Mouse (Mus musculus) R1 (cell line): ENCODE measurements around the gene Pla2g6.

Source experiments
- DNase-seq: peaks from one replicate; pipeline ENCODE4 v3.0.0-alpha.2; 2018; ENCODE audit warnings: low read depth, low spot score

The Pla2g6 gene

DNA sequence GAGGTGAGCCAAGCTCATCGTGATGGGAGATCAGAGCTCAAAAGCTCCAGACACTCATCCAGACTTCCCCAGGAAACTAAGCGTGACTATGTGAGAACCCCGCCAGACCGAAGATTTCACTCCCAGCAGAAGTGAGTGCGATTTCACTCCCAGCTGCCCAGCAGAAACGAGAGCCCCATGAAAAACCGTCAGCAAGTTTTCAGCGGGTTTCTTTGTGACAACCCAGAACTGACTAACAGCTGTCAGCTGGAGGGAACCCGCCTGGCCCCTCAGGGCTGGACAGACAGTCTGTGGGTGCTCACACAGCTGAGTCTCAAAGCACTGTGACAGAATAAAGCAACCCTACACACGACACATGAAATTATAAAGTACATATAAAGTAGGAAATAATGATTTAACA, 50.5 kb downstream of the Pla2g6 start:
- no peak for DNase-seq

DNA sequence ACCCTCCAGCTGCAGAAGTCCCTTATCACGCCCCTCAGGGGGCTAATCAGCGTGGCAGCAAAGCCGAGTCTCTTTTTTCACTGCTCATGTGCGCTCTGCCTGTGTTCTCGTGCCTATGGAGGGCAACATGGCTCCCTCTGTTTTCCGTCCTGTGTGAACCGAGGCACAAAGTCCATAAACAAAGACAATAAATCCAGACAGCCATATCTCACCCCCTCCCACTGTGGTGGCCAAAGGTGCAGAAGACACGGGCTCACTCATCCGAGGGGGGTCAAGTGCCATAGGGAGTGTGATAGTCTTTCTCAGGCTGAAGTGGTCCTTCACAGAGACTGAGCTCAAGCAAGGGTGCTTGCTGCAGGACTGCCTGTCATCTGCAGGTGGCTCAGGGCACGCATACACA, 55.2 kb downstream of the Pla2g6 start:
- DNase-seq: no peak

DNA sequence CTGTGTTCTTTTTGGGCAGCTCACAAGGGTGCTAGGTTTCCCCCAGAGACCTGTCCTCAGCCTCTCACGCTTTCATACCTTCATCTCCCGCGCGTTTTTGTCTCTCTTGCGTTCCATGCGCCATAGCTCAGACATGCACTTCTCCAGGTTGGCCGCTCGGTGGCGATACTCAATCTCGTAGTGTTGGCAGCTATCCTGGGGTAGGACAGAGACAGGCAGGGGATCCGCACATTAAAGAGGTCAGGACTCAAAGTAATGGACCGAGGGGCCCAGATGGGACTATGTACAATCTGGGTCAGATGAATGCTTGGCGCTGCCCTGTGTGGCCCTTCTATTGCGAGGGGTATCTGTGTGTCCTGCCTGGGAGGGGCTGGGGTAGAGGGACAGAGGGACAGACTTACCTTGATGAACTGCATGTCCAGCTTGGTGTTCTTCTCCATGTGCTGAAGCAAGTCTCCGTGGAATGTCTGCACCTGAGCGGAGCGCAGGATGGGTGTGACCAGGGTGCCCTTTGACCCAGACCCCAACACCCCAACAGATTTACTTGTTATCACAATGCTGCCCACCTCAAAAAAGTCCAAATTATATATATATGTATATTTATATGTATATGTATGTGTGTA, 57.0 kb downstream of the Pla2g6 start:
- DNase-seq: peak; percentile 83

DNA sequence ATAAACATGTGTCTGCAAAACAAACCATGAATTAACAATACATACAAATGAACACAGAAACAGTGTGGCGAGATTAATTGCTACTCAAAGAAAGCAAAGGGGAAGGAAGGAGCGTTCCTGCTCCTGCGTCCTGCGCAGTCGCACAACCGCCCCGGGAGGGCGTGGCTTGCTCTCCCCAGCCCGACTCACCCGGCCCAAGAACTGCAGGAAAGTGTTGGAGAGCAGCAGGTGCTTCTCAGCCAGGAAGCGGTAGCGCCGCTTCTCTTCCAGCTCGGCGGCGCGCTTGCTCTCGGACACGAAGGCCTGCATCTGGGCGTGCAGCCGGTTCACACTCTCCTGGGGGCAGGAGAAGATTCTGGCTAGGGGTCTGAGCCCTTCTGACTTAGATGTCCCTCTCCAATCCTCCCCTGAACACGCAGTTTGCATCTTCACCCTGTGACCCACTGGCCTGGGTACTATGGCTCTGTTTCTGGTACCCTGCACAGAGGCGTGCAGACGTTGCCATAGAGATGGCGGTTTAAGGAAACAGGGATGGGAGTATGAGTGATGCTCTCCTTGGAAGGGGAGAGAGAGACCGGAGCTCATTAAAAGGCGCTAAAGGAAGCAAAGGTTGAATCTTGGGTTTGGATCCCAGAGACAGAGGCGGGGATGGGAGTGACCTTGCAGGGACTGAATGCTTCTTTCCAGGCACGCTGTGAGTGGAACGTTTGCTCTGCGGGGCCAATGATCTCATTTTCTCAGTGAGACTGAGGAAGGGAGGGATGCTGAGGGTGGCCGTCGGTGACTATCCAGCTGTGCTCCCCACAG, 57.7 kb downstream of the Pla2g6 start:
- peak; percentile 87 for DNase-seq

DNA sequence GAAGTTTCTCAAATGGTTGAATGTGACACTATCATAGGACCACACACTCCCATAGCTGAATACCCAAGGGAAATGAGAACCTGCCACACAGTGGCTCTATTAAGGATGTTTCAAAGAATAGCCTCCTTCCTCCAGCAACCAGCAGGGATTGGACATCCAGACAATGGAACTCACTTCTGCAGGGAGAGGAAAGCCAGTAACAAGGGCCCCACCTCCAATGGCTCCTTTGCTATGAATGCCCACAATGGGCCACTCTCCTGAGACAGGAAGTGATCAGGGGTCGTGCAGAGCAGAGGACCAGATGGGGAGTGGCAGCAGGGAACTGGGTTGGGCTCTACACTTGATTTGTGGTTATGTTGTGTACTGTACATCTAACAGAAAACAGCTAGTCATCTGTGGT, 59.7 kb downstream of the Pla2g6 start:
- no peak for DNase-seq

DNA sequence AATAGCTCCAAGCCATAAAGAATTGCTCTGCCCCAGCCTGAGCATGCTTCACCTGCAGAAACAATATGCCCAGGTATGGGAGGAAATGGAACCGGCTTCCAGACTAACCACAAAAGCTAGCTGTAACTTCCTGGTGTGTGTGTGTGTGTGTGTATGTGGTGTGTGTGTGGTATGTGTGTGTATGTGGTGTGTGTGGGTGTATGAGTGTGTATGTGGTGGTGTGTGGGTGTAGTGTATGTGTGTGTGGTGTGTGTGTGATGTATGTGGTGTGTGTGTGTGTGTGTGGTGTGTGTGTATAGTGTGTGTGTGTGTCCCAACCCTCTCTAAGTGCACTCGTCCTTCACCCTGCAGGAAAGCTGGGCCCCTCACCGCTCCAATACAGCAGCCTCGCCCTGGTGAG, 62.8 kb downstream of the Pla2g6 start:
- DNase-seq: no peak

DNA sequence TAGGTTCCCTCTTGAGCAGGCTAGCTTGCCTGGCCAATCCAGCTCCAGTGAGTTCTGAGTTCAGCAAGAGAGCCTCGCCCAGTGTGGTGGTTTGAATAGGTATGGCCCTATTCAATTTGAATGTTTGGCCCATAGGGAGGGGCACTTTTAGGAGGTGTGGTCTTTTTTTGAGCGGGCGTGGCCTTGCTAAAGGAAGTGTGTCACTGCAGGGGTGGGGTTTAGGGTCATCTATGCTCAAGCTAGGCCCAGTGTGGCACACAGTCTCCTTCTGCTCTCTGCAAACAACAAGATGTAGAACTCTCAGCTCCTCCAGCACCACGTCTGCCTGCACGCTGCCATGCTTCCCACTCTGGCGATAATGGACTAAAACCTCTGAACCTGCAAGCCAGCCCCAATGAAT, 64.5 kb downstream of the Pla2g6 start:
- DNase-seq: peak; percentile 60

DNA sequence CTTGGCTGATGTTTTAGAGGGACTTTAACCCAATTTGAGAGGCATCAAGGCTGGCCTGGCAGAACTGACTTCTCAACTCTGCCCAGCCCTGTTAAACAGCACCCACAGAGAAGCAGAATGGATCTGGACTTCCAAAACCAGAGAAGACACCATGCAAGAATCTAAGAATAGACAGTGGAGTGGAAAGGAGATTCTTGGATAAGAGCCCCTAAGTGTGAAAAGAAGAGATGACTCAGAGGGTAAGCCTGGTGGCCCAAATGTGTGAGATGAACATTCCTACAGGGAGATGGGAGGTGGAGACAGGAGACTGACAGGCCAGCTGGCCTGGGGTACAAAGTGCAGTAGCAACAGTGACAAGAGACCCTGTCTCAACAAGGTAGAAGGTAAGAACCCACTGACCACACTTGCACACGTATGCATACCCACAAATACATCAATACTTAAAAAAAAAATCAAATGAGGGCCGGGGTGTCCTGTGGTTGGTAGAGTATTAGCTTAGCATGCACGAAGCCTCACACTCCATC, 65.3 kb downstream of the Pla2g6 start:
- no peak for DNase-seq

DNA sequence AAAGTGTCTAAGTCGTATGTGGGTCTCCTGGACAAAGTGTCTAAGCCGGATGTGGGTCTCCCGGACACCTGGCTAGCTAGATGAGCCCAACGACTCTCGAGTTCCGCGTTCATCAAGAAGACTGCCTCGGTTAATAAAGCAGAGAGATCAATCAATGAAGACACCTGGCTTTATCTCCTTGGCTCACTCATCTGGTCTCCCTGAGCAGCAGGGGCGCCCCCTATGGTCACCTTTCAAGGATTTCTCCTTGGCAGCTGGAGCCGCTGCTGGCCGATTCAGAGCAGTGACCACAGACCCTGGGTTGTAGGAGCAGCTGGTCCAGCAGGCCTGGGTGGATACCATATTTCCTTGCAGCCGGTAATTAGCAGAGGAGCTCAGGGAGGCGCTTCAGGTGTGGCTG, 65.8 kb downstream of the Pla2g6 start:
- peak; percentile 46 for DNase-seq

DNA sequence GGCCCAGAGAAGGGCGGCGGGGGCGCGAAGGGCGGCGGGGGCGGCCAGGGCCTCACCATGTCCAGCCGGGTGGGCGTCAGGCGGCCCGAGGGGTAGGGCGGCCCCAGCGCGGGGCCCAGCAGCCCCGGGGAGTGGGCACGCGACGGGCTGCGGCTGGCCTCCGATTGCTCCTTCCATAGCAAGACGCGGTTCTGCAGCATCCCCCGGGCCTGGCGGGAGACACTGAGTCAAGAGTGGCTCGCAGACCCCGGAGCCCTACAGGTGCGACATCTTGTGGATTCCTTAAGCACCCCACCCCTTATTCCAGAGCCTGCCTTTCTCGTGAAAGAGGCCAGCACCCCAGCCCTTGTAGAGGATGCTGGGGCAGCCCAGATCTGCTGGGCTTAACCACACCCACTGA, 66.4 kb downstream of the Pla2g6 start:
- DNase-seq: no peak

DNA sequence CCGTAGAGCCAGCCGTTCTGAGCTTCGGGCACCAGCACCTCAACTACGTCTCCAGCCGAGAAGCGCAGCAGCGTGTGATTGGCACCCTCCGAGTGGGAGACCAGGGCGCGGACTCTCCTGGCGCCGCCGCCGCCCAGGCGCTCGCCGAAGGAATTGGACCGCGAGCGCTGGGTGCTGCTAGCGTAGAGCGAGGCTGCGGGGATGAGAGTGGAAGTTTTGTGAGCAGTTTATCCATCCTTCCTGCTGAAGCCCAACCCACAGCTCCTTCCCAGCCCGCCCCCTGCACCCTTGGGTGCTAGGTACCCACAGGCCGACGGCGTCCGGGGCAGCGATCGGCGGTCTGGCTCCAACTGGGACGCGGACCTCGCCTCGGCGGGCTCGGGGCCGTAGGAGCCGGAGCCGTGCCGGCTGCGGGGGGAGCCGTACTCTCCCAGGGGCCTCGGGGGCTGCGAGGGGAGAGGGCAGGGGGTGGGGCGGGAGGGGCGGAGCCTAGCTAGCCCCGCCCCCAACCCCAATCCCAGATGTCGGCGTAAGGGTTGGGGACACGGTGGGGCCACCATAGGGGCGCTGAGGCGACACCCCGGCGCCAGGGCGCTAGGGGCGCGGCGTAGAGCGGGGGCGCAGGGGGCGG, 67.0 kb downstream of the Pla2g6 start:
- peak; percentile 43 for DNase-seq

DNA sequence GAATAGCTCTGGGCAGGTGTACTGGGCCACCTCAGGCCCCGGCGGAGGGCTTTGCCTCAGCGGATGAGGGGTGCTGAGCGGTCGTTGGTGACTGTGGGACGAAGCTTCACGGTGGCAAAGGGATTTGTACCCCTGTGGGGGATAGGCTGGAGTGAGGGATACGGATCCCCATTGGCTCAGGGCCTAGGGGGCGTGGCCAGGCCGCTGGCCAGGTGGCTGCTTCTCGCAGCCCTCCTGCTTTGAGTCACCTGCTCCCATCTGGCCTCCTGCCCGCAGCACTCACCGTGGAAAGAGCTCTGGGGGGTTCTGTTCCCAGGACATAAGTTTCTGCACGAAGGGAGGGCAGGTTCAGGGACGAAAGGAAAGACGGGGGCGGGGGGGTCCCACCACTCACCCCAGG, 69.7 kb downstream of the Pla2g6 start:
- peak; percentile 76 for DNase-seq

DNA sequence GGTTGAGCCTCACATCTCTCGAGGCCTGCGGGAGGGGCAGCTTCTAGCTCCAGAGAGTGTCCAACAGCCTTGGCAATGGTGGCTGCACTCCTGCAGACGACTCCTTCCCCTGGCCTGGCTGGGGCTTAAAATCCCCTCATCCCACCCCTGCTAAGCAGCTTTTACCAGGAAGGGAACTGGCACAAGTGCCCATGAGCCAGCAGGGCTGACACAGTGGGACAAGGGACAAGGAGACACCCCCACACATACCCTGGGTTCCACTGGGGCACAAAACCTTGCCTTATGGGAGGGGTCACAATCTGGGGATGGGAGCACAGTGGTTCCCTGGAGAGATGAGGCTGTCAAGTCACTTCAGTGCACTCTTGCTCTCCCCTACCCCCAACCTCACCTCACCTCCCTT, 73.5 kb downstream of the Pla2g6 start, which contains the start of gene Slc16a8:
Gene Slc16a8, minus strand, starts transcription at position 101 of the 400 bp plus-strand sequence.
- DNase-seq: no peak

DNA sequence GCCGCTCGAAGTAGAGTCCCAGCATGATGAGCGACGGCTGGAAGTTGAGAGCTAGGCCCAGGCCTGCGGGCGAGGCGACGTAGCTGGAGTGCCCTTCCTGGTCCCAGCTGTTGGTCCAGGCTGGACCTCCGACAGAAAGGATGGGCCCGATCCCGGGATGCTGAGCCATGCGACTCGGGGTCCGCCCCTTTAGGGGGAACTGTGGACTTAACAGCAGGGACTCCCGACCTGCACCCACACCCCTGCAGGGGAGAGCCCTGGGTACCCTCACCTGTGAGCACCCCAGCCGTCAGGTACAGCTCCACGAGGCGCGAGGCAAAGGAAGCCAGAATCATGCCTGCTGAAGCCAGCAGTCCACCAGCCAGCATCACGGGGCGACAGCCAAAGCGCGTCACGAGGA, 75.6 kb downstream of the Pla2g6 start:
- no peak for DNase-seq

DNA sequence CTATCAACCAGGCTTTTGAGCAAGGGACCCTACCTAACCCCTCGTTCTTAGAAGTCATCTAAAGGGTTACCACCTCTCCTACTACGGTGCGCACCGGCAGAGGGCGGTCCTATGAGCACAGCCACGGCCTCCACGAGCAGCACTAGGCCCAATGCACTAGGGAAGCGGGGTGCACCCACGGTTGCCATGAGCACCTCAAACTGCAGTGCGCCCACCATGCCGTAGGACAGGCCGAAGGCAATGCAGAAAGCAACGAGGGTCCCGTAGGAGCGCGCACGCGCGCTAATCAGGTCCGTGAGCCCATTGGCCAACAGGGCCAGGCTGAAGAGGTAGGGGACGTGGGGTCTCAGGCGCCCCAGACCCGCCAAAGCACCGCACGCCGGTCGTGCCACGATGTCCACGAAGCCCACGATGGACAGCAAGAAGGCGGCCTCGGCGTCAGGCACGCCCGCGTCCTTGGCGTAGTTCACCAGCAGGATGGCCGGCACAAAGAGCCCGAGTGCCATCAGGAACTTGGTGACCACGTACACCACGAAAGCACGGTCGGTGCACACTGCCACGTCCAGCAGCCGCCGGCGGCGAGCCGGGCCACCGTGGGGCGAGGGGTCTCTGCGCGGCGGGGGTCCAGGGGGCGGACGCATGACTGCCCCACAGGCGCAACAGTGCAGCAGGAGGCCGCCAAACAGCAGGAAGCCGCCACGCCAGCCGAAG, 76.3 kb downstream of the Pla2g6 start:
- peak; percentile 69 for DNase-seq

DNA sequence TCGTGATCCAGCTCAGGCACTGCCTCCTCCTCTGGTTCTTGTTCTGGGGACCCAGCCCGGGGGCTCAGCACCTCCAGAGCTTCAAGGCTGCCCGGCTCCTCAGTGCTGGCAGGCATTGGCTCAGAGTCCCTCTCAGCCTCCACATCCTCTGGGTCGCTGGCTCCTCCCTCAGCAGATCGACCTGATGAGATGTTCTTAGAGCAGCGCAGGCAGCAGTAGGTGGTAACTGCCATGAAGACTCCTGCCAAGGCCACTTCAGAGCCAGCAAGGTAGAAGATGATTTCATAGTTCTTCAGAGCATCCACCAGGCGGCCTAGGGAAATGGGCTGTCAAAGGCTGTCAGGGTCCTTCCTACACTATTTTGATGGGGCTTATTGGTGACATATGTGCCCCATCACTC, 77.0 kb downstream of the Pla2g6 start:
- DNase-seq: peak; percentile 32

DNA sequence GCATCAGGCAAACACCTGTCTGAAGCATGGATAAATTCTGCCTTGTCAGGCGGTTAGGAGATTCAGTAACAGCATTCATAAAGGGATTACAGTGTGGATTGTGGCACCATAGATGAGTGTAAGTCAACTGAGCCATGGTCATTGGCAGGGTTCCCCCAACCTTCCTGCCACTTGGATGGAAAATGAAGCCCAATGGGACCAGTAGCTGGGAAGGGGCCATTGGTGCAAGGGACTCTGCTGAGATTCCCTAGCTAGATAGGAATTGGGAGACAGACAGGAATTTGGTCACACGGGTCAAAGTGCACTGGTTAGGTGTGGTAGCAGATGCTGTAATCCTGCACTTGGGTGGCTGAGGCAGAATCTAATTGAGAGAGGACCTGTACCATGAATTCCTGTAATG, 78.0 kb downstream of the Pla2g6 start:
- no peak for DNase-seq

DNA sequence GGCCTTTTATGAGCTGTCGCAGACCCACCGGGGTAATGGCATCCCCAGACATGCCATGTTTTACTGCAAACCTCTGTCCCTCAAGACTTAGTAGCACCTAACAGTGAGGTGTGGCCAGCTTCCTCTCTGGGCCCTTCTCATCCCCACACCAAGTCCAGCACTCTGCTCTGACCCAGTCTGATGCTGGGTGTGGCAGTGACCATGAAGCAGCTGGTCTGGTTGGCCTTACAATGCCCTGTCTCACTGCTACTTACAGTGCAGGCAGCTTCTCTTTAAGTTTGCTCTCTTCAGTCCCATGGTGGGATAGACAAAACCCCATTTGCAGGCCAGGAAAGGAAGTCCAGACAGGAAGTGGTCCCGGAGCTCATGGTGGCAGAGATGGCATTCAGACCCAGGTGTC, 82.9 kb downstream of the Pla2g6 start:
- DNase-seq: no peak

DNA sequence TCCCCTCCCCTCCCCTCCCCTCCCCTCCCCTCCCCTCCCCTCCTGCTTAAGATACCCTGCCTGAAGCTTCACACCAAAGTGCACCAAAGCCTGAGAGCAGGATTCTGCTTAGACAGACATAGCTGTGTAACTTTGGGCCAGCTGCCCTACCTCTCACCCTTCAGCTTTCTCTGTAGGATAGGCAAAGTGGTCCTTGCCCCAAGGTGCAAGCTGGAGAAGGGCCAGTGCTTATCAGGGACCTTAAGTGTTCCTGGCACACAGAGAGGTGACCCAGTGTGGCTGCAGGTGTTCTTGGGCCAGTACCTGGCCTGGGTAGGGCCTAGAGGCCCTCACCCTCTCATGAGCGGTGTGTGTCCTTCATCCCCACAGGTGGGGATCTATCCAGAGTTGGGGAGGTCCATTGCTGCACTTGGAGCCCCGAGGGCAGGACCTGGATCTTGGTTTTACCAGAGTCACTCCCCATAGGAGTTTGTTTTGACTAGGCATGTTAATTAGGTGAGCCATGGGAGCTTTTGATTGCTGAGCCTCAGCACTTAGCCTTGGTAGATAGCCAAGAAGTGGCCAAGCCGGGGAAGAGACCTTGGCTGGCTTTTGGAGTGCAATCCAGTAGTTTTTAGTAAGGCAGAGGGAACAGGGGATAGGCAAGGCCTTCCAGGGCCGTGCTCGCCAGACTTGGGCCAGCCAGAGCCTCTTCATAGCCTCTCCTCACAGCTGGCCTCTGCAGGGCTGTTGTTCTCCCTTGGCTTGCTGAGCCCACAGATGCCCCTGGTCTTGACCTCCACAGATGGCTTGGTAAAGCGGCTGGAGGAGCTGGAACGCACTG, 83.9 kb downstream of the Pla2g6 start:
- DNase-seq: no peak

DNA sequence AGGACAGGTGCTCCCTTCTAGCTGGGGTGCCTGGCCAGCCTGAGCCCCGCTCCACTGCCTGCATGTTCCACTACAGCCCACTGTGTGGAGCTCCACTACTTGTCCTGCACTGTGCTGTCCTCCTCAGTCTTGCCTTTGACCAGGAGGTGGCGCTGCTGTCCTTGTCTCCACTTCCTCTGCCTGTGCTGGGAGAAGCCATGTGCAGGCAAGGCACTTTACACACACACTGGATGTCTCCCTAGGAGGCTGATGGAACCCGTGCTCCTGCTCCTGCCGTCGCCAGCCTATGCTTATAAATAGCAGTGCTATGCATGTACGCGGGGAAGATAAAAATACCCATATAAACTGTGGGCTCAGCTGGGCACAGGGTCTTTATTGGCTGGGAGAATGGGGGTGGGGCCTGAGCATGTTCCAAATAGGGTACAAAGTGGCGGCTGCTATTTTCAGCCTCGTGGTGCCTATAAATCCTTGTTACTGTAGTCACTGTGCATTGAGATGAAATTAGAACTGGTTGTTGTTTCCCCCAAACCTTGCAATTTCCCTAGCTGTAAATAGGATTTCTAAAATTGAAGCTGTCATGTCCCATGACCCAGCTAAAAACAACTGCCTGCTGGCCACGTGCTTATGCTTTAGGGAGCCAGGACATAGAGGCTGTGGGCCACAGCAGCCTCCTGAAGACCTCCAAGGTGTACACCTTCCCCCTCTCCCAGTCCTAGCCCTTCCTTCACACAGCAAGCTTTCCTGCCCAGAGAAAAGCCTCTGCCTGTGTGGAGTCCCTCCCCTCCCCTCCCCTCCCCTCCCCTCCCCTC, 84.8 kb downstream of the Pla2g6 start:
- DNase-seq: peak; percentile 96
